Mouse (Mus musculus) liver, postnatal 0 days (tissue): ENCODE measurements around the gene Gm49380. TPM values are rescaled to one million over a fixed set of nuclear protein-coding genes. Genes with fewer than 3 reads are reported as not detected.

Experiments
- ATAC-seq: fragments of 200-750 bp; cut with Nextera tagmentation; 2 replicates; pipeline ENCODE4 v1.8.0; 2017; ENCODE audit warnings: mild to moderate bottlenecking, moderate library complexity
- DNase-seq: peaks from one replicate; pipeline ENCODE4 v3.0.0-alpha.2; 2016
- H3K27ac ChIP-seq: fragments of 300-500 bp; sonication (generic); 2 replicates; pipeline ENCODE4 v1.5.1; 2014; ENCODE audit warnings: antibody characterized with exemption, moderate library complexity, mild to moderate bottlenecking, low read depth
- H3K27me3 ChIP-seq: fragments of 300-500 bp; sonication (generic); 2 replicates; pipeline ENCODE4 v1.6.1; 2014; ENCODE audit warnings: low read length, control low read depth, mixed read lengths; ENCODE audit not compliant: insufficient read depth
- H3K36me3 ChIP-seq: fragments of 300-500 bp; sonication (generic); replicated peaks from 2 replicates; pipeline ENCODE4 v1.6.1; 2014; ENCODE audit warnings: mild to moderate bottlenecking, control low read depth, low read length, moderate library complexity, mixed read lengths; ENCODE audit not compliant: insufficient read depth
- H3K4me1 ChIP-seq: fragments of 300-500 bp; sonication (generic); 2 replicates; pipeline ENCODE4 v1.6.1; 2014; ENCODE audit warnings: antibody characterized with exemption, mild to moderate bottlenecking, control low read depth; ENCODE audit not compliant: insufficient read depth
- H3K4me2 ChIP-seq: fragments of 300-500 bp; sonication (generic); 2 replicates; pipeline ENCODE4 v1.6.1; 2014; ENCODE audit warnings: low read depth, mild to moderate bottlenecking, low read length, moderate library complexity, mixed read lengths
- H3K4me3 ChIP-seq: fragments of 300-500 bp; sonication (generic); 2 replicates; pipeline ENCODE4 v1.5.1; 2014; ENCODE audit warnings: low read depth, low read length
- H3K9ac ChIP-seq: fragments of 300-500 bp; sonication (generic); replicated peaks from 2 replicates; pipeline ENCODE4 v1.6.1; 2014; ENCODE audit warnings: mild to moderate bottlenecking, moderate library complexity
- H3K9me3 ChIP-seq: fragments of 300-500 bp; sonication (generic); 2 replicates; pipeline ENCODE4 v1.6.1; 2016; ENCODE audit warnings: mild to moderate bottlenecking, control low read depth, low read length, mixed read lengths
- CTCF ChIP-seq: sonication (generic); IDR thresholded peaks from 2 replicates; pipeline ENCODE4 v1.5.1; 2016; ENCODE audit warnings: antibody characterized with exemption, low read depth
- EP300 ChIP-seq: IDR thresholded peaks from 2 replicates; pipeline ENCODE4 v1.6.1; 2016; ENCODE audit warnings: antibody characterized with exemption, low read depth, mild to moderate bottlenecking
- WGBS: fragments of 180-500 bp; shearing (Covaris S2); extraction: QIAGEN DNeasy Blood & Tissue Kit; methylation state at CpG from one replicate; pipeline ENCODE4 v1.1.7; 2014; ENCODE audit not compliant: insufficient replicate concordance; 5-methylcytosine and 5-hydroxymethylcytosine counted together
- polyA plus RNA-seq: library from polyadenylated mRNA; unstranded; fragments of >200 nt; fragmentation: Nextera tagmentation; extraction: Ambion mirVana; gene quantifications from 2 replicates; pipeline ENCODE4 v1.2.1, GENCODE M21; 2015

Gm49380 gene
- polyA plus RNA-seq, 1 experiment from 2014 or later: not detected

- TF ChIP-seq EP300 (no peak), CTCF (no peak)
- no peak overlapping the region for H3K27ac ChIP-seq
- H3K36me3 ChIP-seq: no peaks in the 10 kb centered on the region
- DNase-seq (peak; percentile 97), ATAC-seq (peak; percentile 91)
- H3K27me3 ChIP-seq: peaks cover 14% of the 10 kb centered on the region; the same call in 1 of the 2 replicates
- peak overlapping the region; percentile 61 for H3K9ac ChIP-seq
- under 1% methylated on average over 52 of the region's 62 CpGs for WGBS
- peak overlapping the region; percentile 61 for H3K4me3 ChIP-seq
- peak overlapping the region; percentile 95 for H3K4me2 ChIP-seq
- H3K4me1 ChIP-seq: peaks cover 47% of the 10 kb centered on the region
- H3K9me3 ChIP-seq: no peaks in the 10 kb centered on the region
These were observed 28.6 kb downstream of the Gm49380 start for GRCm38 (mm10) chr9:44084659-44085229.

- Histone ChIP-seq H3K9ac (no peak overlapping the region; the same call in 1 of the 2 replicates), H3K27me3 (peaks cover 14% of the 10 kb centered on the region; the same call in 1 of the 2 replicates), H3K4me2 (peak overlapping the region; percentile 95), H3K27ac (no peak overlapping the region), H3K4me3 (peak overlapping the region; percentile 61), H3K36me3 (no peaks in the 10 kb centered on the region), H3K9me3 (no peaks in the 10 kb centered on the region), H3K4me1 (peaks cover 47% of the 10 kb centered on the region)
- WGBS: 1% methylated on average over 14 of the region's 14 CpGs
- ATAC-seq: no peak
- DNase-seq: no peak
- TF ChIP-seq CTCF (no peak), EP300 (no peak)
These were observed 29.1 kb downstream of the Gm49380 start for GRCm38 (mm10) chr9:44084236-44084635.

GRCm38 (mm10) chr9:44083392-44084121 lies 29.7 kb downstream of the Gm49380 start:
- TF ChIP-seq EP300 (no peak), CTCF (no peak)
- DNase-seq (no peak), ATAC-seq (no peak)
- Histone ChIP-seq H3K4me3 (peak overlapping the region; percentile 61), H3K27ac (no peak overlapping the region), H3K9ac (no peak overlapping the region), H3K36me3 (no peaks in the 10 kb centered on the region), H3K4me2 (peak overlapping the region; percentile 95), H3K27me3 (peaks cover 14% of the 10 kb centered on the region; the same call in 1 of the 2 replicates), H3K9me3 (no peaks in the 10 kb centered on the region), H3K4me1 (peaks cover 52% of the 10 kb centered on the region)
- 8% methylated on average over 23 of the region's 23 CpGs for WGBS

GRCm38 (mm10) chr9:44082266-44082665 lies 31.0 kb downstream of the Gm49380 start:
- peaks cover 14% of the 10 kb centered on the region; the same call in 1 of the 2 replicates for H3K27me3 ChIP-seq
- no peak overlapping the region for H3K27ac ChIP-seq
- H3K4me2 ChIP-seq: no peak overlapping the region
- no peak for DNase-seq
- H3K9me3 ChIP-seq: no peaks in the 10 kb centered on the region
- TF ChIP-seq EP300 (no peak), CTCF (no peak)
- ATAC-seq: no peak
- H3K9ac ChIP-seq: no peak overlapping the region
- peaks cover 40% of the 10 kb centered on the region for H3K4me1 ChIP-seq
- 87% methylated on average over 5 of the region's 5 CpGs for WGBS
- no peaks in the 10 kb centered on the region for H3K36me3 ChIP-seq
- no peak overlapping the region for H3K4me3 ChIP-seq

- WGBS: 61% methylated on average over 5 of the region's 5 CpGs
- no peak for ATAC-seq
- Histone ChIP-seq H3K27ac (no peak overlapping the region), H3K9ac (no peak overlapping the region), H3K27me3 (peaks cover 14% of the 10 kb centered on the region; the same call in 1 of the 2 replicates), H3K4me2 (no peak overlapping the region), H3K9me3 (no peaks in the 10 kb centered on the region), H3K4me3 (no peak overlapping the region), H3K4me1 (peaks cover 37% of the 10 kb centered on the region), H3K36me3 (no peaks in the 10 kb centered on the region)
- no peak for TF ChIP-seq CTCF
- TF ChIP-seq EP300: no peak
- no peak for DNase-seq
These were observed 31.7 kb downstream of the Gm49380 start for GRCm38 (mm10) chr9:44081581-44081980.

GRCm38 (mm10) chr9:44080953-44081352 lies 32.3 kb downstream of the Gm49380 start:
- Histone ChIP-seq H3K4me1 (peaks cover 34% of the 10 kb centered on the region), H3K36me3 (no peaks in the 10 kb centered on the region), H3K4me3 (no peak overlapping the region), H3K9ac (no peak overlapping the region), H3K4me2 (no peak overlapping the region), H3K27me3 (peaks cover 13% of the 10 kb centered on the region; the same call in 1 of the 2 replicates), H3K9me3 (no peaks in the 10 kb centered on the region), H3K27ac (no peak overlapping the region)
- DNase-seq (no peak), ATAC-seq (no peak)
- TF ChIP-seq CTCF (no peak), EP300 (no peak)
- WGBS: 79% methylated on average over 5 of the region's 5 CpGs
